Mouse (Mus musculus) CH12F3 (cell line): ENCODE measurements around the gene Oas1d.
"Not testable (repeated sequence)": the region's sequence is repeated elsewhere in the genome, so short reads cannot be mapped to it uniquely, and the experiment has no call there.

Source experiments
- in situ Hi-C: fragments of 300-500 bp; cut with MboI; formaldehyde crosslinking; loops from 2 replicates; pipeline ENCODE4 v1.14.3; 2020; ENCODE audit warnings: low sequenced_read_pairs

Gene Oas1d

DNA sequence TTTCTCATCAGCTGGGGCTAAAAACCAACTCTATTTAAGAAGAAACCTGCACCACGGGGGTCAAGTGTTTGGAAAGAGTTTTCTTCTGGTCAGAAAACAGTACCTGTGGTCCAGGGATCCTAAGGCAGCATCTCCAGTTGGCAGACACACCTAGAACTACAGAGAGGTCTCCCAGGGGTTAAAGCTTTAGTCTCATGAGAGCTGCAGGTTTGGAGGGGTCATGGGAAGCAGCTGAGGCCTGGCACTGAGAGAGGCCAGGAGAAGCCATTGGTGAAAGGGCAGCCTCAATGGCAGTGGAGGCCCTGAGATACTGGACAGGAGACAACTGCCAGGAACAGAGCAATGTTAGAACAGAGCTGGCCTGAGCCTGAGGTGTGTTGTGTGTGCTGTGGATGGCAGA is 13.7 kb upstream of the Oas1d start:
- in situ Hi-C loops = no loop called here

DNA sequence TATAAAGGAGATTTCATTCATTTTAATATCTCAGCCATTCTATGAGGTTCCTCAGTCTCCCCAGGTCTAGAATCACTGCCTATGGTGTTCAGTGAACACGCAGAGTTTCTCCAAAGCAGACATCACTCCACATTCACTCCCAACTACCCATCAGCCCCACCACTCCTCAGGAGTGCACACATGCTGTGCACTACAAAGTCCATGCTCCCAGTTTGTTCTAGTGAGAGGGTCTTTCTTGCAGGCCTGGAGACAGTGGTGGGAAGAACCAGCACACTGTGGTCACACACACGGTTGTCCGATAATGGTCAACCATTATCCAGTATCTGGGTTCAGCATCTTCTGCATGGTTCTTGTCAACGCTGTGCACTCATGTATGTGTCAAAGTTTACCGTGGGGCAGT is 12.3 kb upstream of the Oas1d start:
- in situ Hi-C loops = no loop called here

DNA sequence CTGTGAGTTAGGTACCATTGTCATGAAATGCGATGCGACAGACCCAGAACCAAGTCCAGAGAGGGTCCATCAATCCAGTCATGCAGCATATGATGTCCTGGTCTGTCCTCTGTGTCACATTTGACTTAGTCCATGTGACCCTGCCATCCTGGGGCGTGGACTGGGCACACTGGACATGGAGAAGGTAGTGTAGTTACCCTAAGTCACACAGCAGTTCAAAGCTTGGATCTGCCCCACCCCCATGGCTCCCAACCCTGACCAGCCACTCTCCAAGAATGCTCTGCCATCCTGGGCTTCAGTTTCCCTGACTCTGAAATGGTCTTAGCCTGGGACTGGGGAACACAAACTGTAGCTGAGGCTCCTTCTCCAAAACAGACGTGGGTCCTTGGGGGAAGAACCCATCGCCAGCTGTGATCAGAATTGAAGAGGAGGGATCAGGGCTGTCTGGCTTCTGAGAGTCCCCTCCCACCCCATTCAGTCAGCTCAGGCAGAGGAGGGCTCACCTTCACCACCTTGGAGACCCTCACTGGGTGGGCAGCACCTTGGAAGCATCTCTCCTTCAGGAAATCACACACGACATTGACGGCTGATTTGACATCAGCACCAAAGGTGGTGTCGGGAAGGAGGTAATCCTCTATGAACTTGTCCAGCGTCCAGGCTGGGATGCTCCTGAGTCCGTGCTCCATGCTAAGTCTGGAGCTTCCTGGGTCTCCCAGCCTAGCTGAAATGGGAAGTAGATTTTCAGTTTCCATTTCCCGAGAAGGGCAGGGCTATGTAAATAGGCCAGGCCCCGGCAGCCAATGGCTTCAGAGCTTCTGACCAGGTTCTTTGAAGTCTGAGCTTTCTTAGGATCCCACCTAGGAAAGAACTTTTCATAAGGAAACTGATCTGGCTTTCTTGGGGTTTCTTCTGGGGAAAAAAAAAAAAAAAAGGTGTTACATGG is 7.3 kb upstream of the Oas1d start, which contains the start of gene Oas1a:
Oas1a (minus strand) TSS at position 731 of the 943 bp plus-strand sequence.
- in situ Hi-C loops = not testable (repeated sequence)

DNA sequence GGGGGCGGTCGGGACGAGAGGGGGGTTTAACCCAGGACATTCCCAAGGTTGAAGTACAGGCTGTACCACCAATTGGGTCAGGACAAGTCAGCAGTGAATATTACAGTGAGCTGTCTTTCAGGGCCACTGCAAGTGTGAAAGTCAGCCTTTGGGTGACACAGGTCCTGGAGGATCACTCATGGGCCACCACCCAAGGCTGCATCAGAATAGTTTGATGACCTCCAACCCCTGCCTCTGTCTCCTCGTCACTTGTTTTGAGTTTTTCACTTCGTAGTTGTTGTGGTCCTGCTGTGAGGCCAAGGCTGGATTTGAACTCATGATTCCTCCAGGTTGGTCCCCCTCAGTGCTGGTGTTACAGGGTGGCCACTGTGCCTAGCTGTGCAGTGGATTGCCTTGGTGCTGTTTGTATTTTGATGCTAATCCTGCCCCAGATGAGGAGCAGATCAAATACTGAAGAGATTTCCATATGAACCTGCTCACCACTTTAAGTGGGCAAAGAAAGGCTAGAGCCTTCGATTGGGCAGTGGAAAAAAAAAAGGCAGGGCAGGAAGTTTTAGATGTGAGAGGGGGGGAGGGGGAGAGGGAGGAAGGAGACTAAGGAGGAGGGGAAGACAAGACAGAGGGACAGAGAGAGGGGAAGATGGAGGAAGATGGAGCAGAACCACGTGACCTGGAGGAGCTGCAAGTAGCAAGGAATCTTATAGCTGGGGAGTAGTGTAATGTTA is 6.0 kb upstream of the Oas1d start:
- in situ Hi-C loops = no loop called here

DNA sequence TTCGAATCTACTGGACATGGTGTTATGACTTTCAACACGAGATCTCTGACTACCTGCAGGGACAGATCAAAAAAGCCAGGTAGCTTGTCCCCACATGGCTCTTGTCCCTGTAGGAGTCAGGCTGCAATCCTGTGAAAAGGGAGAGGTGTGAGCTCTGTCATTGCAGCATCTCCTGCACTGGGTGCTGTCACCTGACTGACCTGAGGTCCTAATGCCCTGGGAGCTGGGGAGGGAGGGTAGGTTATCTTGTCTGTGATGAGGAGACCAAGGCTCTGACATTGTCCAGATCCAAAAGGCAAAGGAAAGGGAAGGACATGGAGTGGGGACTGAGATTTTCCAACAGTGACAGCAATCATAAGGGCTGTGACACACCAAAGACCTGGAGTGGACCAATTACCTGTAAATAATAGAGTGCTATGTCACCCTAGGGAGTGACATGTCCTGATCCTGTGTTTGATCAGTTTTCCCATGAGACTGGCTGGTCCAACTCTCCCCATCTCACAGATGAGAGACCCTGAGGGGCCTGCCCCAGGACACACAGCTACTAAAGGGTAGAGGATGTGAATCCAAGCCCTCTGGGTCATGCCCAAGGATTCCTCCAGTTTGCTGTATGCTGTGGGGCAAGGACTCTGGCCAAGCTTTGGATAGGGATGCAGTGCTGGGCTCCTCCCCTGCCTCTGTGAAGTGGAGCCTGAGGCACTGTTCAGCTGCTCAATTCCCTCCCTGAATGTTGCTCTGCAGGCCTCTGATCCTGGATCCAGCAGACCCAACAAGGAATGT is 5.0 kb downstream of the Oas1d start:
- in situ Hi-C loops = not testable (repeated sequence)

DNA sequence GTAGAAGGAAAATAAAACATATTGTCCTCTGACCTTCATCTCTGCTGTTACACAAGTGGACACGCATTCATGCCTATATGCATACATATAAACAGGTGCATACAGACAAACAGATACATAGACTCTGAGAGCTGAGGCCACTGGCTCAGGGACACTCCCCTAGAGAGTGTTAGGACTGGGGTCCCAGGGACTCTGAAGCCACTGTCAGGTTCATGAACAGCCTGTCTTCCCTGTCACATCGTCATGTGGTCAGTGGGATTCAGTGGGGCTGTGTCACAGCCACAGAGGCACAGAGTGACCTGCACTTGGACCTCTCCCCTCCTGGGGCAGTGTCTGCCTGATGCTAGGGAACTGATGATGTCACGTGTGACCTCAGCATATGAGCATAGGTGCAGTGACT is 6.0 kb downstream of the Oas1d start:
- in situ Hi-C loops = no loop called here

DNA sequence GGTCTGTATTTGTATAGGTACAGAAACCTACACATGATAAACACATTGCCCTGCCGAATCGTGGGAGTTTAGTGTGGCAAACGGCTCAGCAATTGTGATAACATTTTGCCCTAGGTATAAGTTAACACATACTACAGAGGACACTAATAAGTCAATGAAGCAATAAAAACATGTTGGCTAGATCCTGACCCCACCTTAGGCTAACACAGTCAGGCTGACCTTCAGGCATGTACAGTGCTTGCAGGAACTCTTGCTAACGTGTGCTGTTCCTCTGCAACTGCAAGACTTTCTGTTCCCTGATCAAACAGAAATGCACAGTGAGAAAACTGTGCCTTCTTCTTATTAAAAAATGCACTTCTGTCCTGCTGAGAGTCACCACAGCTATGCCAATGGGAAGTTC is 9.6 kb downstream of the Oas1d start:
- in situ Hi-C loops = no loop called here

DNA sequence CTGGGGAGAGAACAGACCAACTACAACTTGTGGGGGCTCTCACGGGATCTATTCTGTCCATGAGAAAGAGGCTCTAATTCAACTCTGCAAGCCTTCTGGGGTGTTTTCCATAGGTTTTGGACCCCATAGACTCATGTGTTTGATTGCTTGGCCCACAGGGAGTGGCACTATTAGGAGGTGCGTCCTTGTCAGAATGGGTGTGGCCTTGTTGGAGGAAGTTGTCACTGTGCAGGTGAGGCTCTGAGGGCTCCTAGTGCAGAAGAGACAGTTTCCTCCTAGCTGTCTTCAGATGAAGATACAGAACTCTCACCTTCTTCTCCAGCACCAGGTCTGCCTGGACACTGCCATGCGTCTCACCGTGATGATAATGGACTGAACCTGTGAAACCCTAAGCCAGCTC is 10.2 kb downstream of the Oas1d start:
- in situ Hi-C loops = not testable (repeated sequence)

DNA sequence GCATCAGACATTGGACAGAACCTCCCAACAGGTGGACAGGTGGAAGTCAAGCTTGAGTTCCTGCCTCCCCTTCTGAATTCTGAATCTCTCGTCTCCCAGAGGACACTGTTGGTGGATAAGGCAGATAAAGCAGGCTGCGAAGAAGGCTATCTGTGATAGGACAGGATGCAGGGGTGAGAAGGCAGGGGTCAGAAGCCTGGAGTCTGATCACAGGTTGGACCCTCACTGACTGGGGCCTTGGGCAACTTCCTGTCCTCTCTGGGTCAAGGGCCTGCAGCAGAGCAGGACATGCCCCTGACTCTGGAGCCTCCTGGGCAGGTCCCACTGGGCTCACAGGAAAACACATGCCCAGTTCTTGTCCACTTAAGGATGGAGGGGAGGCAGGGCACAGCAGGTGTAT is 12.0 kb downstream of the Oas1d start:
- in situ Hi-C loops = not testable (repeated sequence)

DNA sequence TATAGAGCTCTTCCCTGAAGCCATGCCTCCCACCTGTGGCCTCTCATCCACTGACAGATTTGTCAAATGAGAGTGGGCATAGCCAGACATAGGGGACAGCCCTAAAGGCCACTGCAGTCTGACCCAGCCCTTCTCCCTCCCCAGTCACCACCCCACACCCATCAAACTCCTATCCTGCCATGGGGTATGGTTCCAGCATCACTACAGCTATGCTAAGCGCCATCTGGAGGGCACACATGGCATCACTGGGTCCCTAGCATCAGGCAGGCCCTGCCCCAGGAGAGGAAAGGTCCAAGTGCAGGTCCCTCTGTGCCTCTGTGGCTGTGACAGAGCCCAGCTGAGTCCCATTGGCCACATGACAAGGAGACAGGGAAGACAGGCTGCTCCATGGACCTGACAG is 12.7 kb downstream of the Oas1d start:
- in situ Hi-C loops = no loop called here

DNA sequence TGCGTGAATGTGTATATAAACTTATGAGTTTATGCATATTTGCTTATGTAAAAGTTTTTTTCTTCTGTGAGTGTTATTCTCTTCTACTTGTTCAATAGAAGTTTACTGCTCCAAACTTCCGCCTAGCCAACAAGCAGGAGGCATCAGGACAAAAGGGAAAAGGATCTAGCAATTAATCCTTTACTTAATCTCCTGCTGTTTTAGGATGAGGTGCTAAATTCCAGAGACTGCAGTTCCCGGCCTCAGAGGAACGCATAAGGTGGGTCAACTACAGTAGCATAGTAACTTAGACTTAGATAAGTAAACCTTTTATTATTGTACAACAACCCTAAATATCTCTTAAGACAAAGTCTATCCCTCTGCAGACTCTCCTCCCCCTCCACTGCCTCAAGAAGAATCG is 19.6 kb downstream of the Oas1d start:
- in situ Hi-C loops = no loop called here

DNA sequence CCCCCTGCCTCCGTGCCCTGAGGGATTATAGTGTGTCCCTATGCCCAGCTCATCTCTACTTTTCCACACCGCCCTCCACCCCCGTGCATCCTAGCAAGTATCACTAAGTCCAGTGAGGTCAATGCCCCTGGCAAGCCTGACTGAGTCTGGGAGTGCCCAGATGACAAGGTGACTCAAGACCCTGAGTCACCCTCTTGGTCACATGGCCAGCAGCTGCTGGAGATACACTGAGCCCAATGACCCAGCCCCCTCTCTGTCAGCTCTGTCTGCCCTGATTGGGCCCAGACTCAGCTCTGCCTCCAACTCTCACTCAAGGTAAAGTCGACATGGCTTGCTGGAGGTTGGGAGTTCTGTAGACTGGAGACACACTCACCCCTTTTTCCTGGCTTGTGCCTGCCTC is 23.5 kb downstream of the Oas1d start:
- in situ Hi-C loops = no loop called here

DNA sequence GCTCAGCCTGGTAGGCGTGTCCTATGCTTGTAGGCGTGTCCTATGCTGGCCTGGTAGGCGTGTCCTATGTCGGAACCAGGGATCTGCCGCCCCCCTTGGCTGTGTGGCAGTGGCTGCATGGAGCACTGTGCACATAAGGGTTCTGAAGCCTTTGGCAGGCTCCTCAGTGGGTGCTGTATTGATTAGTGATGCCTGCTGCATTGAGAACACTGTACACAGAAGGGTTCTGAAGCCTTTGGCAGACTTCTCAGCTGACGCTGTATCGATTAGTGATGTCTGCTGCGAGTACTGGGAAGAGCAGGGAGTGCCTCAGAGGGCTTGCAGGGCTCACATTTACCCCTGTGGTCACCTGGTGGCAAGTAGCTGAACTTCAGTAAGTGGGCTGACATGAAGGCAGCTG is 24.2 kb downstream of the Oas1d start:
- in situ Hi-C loops = no loop called here

DNA sequence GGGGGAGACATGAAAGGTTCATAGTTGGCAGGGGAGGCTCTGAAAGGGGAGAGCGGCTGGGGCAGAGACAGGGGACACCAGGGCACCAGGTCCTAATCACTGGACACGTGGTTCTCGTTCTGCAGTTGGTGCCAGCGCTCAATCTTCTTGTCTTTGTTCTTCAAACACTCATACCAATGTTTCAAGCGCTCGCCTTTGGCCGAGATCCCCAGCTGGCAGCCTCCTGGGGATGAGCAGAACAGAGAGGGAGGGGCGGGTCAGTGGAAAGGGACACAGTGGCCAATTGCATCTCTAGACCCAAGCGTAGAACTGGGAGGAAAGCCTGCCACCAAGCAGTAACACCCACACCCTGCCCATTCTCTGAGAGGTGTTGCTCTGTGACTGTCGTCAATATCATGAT is 27.7 kb downstream of the Oas1d start:
- in situ Hi-C loops = no loop called here

DNA sequence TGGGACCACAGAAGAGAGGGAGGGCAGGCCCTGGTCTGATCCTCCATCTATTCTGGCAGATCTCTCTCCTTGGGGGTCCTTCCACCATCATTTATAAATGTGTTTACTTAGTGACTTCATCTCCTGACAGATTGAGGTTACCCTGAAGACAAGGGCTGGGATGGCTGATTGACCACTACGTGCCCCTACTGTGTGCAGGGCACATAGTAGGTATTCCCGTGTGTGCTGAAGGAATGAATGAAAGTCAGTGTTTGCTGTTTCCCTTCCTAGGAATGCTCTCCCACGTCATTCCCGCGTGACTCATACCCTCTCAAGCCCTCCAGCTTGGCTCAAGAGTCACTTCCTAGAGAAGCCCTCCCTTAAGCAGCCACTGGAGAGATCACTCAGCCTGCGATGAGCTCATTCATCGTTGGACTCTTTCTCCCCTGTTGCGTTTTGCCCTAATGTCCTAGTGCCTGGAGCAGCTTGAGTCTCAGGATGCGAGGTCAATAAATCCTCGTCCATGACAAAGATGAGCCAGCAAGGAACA is 38.0 kb downstream of the Oas1d start:
- in situ Hi-C loops = no loop called here

DNA sequence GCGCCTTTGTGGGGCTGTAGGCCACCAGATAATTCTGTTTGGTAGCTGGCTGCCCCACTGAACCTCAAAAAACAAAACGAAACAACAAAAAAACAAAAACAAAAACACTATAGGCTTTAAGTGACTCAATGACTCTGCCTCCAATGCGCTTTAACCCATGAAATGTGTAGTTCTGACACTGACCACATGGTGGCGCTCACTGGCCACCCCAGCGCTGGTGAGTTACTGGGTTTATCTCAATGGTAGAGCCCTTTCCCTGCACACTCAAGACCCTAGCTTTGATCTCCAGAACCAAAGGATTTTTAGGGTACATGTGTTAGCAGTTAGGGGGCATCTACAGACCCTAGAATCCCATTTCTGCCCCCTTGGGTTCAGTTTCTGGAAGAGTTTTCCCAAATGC is 39.6 kb downstream of the Oas1d start:
- in situ Hi-C loops = no loop called here

DNA sequence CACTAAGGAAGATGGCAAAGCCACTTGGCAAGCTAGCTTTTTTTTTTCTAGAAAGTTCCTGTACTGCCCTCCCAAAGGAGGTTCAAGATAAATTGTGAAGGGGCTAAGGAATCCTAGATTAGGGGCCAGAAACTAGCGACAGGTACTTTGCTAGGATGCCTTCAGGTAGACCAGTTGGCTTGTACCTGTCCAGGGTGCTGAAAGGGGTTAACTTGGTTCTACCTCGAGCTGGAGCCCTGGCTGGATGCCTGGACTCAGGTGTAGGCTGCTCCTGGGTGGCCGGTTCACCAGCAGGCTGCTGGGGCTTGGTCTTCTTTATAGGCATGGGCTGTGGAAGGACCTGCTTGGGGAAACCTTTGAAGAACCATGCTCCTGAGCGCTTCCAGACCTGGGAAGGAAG is 46.7 kb downstream of the Oas1d start:
- in situ Hi-C loops = no loop called here

DNA sequence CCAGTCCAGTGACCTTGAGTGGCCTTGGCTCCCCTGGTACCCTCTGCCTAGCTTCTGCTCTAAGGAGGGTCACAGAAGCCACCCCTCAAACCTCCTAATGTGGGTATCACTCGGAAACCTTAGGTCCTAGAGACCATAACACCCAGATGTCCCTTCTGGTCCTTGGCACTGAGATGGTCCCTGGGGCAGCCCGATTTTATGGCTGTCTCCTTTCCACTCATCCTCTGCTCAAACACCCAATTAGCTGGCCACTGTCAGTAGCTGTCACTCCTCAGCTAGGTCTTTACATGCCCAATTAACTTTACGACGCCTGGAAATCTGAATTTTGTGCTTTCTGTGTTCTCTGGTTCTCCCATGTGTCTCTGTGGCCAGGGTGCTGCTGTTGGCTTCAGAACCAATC is 51.8 kb downstream of the Oas1d start:
- in situ Hi-C loops = no loop called here

DNA sequence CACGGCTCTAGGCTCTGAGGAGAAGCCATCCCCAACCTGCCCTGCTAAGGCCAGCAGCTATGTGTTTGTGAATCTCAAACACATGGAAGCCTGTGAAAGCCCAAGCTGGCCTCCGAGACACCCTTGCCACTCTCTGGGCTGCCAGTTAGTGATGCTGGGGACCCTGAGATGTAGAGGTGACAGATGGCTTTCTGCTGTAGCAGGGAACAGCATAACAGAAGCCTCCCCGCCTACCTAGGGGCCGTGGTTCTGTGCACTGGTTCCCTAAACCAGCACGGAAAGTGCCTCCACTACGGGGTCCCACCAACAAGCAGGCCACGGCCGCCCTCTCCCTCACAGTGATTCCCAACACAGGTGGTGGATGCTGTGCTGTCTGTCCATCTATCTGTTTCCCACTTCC is 52.6 kb downstream of the Oas1d start:
- in situ Hi-C loops = no loop called here

DNA sequence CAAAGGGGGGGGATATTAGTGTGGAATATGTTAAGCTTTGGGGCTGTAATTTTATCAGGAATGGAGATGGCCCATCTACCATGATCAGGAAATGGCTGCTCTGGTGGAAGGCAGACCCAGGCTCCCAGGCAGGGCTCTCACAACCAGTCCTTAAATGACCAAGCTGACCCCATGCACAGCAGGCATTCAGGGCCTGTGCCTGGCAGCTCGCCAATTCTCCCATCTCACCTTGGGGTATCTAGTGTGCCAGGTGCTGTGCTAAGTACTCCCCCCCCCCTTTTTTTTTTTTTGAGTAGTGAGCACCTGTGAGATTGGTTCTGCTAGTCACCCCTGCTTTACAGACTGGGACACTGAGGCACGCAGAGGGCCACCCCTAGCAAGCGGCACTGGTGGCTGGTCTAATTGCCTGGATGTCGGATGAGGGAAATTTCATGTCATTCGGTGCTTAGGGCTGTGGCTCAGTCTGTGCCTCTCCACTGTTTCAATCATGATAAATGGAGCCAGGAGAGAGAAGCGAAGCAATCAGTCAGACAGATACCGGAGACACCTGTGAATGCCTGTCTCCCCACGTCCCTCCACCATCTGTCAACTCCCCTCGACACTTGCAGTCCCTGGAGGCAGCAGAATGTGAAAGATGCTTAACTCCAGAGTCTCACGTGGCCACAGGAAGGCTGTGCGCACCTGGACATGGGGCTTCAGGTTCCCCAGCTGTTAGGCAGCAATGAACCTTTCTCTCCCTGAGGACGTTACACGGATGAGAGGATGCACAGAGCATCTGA is 53.2 kb downstream of the Oas1d start:
- in situ Hi-C loops = no loop called here
